Mouse (Mus musculus) inflammation-experienced regulatory T-cells, adult 16 weeks (primary cell): ENCODE measurements around the gene Isy1. TPM values are rescaled to one million over a fixed set of nuclear protein-coding genes. Genes with fewer than 3 reads are reported as not detected.

Experiments
- polyA plus RNA-seq: library from polyadenylated mRNA; unstranded; fragments of 100-300 nt; shearing (Covaris generic); gene quantifications from one replicate; pipeline ENCODE4 v1.2.1, GENCODE M21; 2017

Gene Isy1
- 84.3 TPM for polyA plus RNA-seq

GRCm38 (mm10) chr6:87838551-87839197 lies at the start of gene Isy1:
TSS of gene Isy1 (minus strand) at chr6:87838798.

GRCm38 (mm10) chr6:87887594-87888233 lies 49.1 kb upstream of the Isy1 start, which contains the start of gene Copg1:
TSS of gene Copg1 (plus strand) at chr6:87887814.

GRCm38 (mm10) chr6:87850900-87851614 lies 12.5 kb upstream of the Isy1 start, which contains the start of gene Cnbp:
TSS of gene Cnbp (minus strand) at chr6:87851106.

GRCm38 (mm10) chr6:87835695-87836094 lies 2.9 kb downstream of the Isy1 start, which contains the start of gene Gm45140:
TSS of gene Gm45140 (minus strand) at chr6:87835795.

GRCm38 (mm10) chr6:87811675-87812338 lies 26.8 kb downstream of the Isy1 start, which contains the start of gene Rab43:
TSS of gene Rab43 (minus strand) at chr6:87812164.

GRCm38 (mm10) chr6:87777842-87778241 lies 60.8 kb downstream of the Isy1 start, which contains the start of gene Gp9:
TSS of gene Gp9 (plus strand) at chr6:87778072.

Other genes with a start within 250 kb of the Isy1 start
- gene Prokr1, start 248.1 kb downstream of the Isy1 start, polyA plus RNA-seq = 0.12 TPM
- gene Aplf, start 166.6 kb downstream of the Isy1 start, polyA plus RNA-seq = 8.1 TPM
- 0.17 TPM for gene Efcc1, start 107.9 kb downstream of the Isy1 start, polyA plus RNA-seq
- gene Gp9, start 60.7 kb downstream of the Isy1 start, polyA plus RNA-seq = 0.34 TPM
- gene Rab43, start 26.6 kb downstream of the Isy1 start, polyA plus RNA-seq = 16.7 TPM
- gene Gm45140, start 3.0 kb downstream of the Isy1 start, polyA plus RNA-seq = 11.5 TPM
- 1,241 TPM for gene Cnbp, start 12.3 kb upstream of the Isy1 start, polyA plus RNA-seq
- 195 TPM for gene Copg1, start 49.0 kb upstream of the Isy1 start, polyA plus RNA-seq
- gene Hmces, start 75.1 kb upstream of the Isy1 start, polyA plus RNA-seq = 54.8 TPM
- gene H1fx, start 142.8 kb upstream of the Isy1 start, polyA plus RNA-seq = not detected
- gene Rab7, start 206.5 kb upstream of the Isy1 start, polyA plus RNA-seq = 318 TPM
- gene Rpn1, start 245.7 kb upstream of the Isy1 start, polyA plus RNA-seq = 296 TPM